Mouse (Mus musculus): Measurements from ENCODE around the gene Cyfip2.

- TF ChIP-seq CTCF (IDR thresholded peaks at IDR 0.05; ENCODE audit: control insufficient read depth, insufficient read depth, insufficient read length), result no peak
- no peak for TF ChIP-seq MAX (IDR thresholded peaks at IDR 0.05)
These were observed 106.8 kb downstream of the Cyfip2 start for GRCm38 (mm10) chr11:46205639-46206409.

Data from C2C12 (cell line).